Mouse (Mus musculus) splenic B cell, adult 2 months (primary cell): ENCODE results near the gene Zfyve26.

Source experiments
- DNase-seq: peaks from one replicate; pipeline ENCODE4 v3.0.0-alpha.2; 2011; ENCODE audit warnings: low read depth, low spot score
- H3K27me3 ChIP-seq: 2 replicates; pipeline ENCODE4 v1.6.1; 2012; ENCODE audit warnings: mild to moderate bottlenecking, low read length, moderate library complexity, mixed read lengths; ENCODE audit not compliant: control insufficient read depth, poor library complexity, insufficient read depth, severe bottlenecking
- H3K36me3 ChIP-seq: 2 replicates; pipeline ENCODE4 v1.6.1; 2012; ENCODE audit warnings: mild to moderate bottlenecking, low read length, moderate library complexity, mixed read lengths; ENCODE audit not compliant: control insufficient read depth, poor library complexity, insufficient read depth, severe bottlenecking

Gene Zfyve26

GRCm38 (mm10) chr12:79297884-79298636 is 2.0 kb upstream of the Zfyve26 start:
- peak; percentile 27 for DNase-seq
- Histone ChIP-seq H3K36me3 (0 out of 2 replicates have a peak, but pooled peaks cover 3% of the 10 kb centered on the region), H3K27me3 (no peaks in the 10 kb centered on the region)

DNA sequence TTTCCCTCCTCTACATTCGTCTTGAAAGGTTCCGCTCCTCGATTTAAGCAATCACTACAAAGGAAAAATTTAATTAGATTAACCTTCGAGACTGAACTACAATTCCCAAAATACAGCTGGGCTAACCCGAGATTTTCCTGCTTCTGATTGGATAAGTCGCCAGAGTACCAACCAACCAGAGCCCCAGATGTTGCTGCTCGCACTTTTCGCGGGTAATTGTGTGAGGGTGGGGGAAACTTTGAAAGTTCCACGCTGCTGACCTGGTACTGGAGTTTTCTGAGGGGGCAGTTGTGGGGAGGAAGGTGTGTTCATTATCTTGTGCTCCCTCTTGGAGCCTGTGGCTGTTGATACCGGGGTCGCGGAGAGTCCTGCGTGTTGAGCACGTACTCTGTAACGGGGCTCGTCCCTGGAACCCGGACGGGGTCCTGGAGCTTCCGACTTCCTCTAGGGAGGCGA is 1.0 kb upstream of the Zfyve26 start, which contains the start of gene Rad51b:
Gene Rad51b, plus strand, starts transcription at position 162 of the 456 bp plus-strand sequence.
- 0 out of 2 replicates have a peak, but pooled peaks cover 3% of the 10 kb centered on the region for H3K36me3 ChIP-seq

DNA sequence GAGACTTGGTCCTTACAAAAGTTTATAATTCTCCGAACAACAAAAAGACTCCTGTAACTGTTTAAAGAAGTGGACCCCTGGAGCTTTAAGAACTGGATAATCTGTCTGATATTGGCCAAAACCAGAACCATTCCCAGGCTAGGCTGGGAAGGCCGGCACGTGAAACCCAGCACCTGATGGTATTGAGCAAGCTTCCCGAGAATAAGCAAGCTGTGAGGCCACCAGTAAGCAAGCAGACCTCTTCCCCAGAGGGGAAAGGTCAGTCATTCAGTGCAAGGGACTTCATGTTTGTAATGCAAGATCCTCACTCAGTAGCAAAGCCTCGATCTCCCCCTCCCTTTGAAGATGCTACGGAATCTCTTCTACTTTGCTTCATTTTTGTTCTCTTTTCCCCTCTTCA is 3.2 kb downstream of the Zfyve26 start:
- DNase-seq, result no peak
- no peaks in the 10 kb centered on the region for H3K27me3 ChIP-seq
- H3K36me3 ChIP-seq, result peaks cover 8% of the 10 kb centered on the region

More for the DNA sequence above, 1.0 kb upstream of the Zfyve26 start, which contains the start of gene Rad51b:
- H3K27me3 ChIP-seq, result no peaks in the 10 kb centered on the region
- DNase-seq, result peak; percentile 89

- H3K36me3 ChIP-seq, result peaks cover 31% of the 10 kb centered on the region
- H3K27me3 ChIP-seq, result no peaks in the 10 kb centered on the region
- no peak for DNase-seq
Observed at GRCm38 (mm10) chr12:79282595-79282994, 13.5 kb downstream of the Zfyve26 start.

DNA sequence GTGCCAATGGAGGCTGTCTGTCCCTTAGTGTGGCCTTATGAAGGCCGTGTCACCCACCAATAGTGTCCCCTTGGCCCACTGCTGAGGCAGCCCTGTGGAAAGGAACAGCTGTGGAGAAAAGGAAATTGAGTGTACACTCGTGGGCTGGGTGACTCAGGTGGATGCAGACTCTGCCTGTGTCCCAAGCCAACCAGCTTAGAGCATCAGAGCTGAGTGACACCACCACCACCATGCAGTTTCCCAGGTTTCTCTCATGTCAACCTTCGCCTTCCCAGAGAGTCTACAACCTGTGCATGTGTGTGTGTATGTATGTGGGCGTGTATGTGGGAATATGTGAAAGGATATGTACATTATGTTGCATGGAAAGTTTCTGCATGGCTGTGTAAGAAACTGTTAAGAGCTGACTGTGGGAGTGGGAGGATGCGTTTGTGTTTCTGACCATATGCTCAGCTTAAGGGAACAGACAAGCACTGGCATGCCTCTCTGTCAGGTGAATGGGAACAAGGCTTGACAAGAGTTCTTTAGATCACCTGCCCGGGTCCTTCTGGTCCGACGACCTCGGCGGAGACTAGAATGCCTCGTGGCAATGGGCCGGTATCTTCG is 16.5 kb downstream of the Zfyve26 start:
- Histone ChIP-seq H3K27me3 (no peaks in the 10 kb centered on the region), H3K36me3 (peaks cover 29% of the 10 kb centered on the region)
- no peak for DNase-seq

- Histone ChIP-seq H3K36me3 (peaks cover 32% of the 10 kb centered on the region), H3K27me3 (no peaks in the 10 kb centered on the region)
- DNase-seq, result no peak
Observed at GRCm38 (mm10) chr12:79272604-79273003, 23.5 kb downstream of the Zfyve26 start.

DNA sequence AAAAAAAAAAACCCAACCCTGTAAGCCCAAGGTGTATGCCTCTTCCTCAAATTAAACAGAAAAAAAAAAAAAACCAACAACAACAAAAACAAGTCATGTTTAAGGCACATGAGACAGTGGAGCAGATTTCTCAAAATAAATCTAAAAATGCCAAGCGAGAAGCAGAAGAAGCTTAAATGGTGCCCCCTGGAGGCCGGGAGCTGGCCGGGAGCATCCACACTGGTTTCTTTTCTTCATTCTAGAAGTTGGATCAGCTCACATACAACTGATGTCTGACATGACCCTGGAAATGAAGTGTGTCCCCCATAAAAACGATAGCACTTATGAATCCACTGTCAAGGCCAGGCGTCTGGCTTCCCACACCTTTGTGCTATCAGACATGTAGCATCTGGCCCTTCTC is 35.1 kb downstream of the Zfyve26 start:
- Histone ChIP-seq H3K27me3 (no peaks in the 10 kb centered on the region), H3K36me3 (peaks cover 14% of the 10 kb centered on the region)
- DNase-seq, result peak; percentile 59

- Histone ChIP-seq H3K27me3 (no peaks in the 10 kb centered on the region), H3K36me3 (peaks cover 16% of the 10 kb centered on the region)
- DNase-seq, result no peak
Observed at GRCm38 (mm10) chr12:79260154-79260553, 36.0 kb downstream of the Zfyve26 start.

DNA sequence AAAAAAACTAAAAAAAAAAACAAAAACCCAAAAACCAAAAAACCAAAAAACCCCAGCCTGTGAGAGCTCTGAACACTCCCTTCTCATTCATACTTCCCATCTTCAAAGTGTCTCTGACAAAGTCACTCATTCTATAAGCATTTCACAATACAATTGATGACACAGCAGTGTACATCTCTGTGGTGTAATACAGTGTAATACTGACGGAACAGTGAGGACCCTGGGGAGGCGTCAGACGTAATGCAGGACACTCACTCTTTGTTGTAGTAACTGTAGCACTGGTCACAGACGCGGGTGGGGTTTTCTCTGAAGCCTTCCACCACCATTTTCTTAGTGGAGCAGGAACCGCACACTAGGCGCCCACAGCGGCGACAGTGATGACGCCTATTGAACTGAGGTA is 41.1 kb downstream of the Zfyve26 start:
- H3K36me3 ChIP-seq, result peaks cover 15% of the 10 kb centered on the region
- DNase-seq, result no peak
- H3K27me3 ChIP-seq, result no peaks in the 10 kb centered on the region

- Histone ChIP-seq H3K36me3 (peaks cover 17% of the 10 kb centered on the region), H3K27me3 (no peaks in the 10 kb centered on the region)
- peak; percentile 55 for DNase-seq
Observed at GRCm38 (mm10) chr12:79253294-79254053, 42.6 kb downstream of the Zfyve26 start.

- Histone ChIP-seq H3K36me3 (peaks cover 14% of the 10 kb centered on the region), H3K27me3 (no peaks in the 10 kb centered on the region)
- no peak for DNase-seq
Observed at GRCm38 (mm10) chr12:79248110-79248509, 48.0 kb downstream of the Zfyve26 start.

DNA sequence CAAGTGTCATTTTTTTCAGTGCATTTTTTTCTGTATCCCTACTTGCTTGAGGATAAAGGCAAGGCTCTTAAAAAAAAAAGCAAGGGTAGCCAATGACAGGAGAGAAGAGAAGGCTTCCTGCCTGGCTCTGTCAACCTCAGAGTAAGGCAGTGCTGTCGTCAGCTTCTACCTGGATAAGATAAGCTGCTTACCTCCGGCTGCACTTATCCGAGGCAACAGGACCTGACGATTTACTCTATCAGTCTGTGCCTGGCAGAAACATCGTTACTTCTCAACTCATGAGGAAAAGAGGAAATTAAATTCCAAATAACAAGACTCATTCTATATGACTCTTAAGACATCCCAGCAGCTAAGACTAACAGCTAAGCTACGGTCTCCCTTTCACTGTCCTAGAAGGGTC is 53.2 kb downstream of the Zfyve26 start:
- Histone ChIP-seq H3K36me3 (peaks cover 8% of the 10 kb centered on the region), H3K27me3 (no peaks in the 10 kb centered on the region)
- DNase-seq, result no peak

DNA sequence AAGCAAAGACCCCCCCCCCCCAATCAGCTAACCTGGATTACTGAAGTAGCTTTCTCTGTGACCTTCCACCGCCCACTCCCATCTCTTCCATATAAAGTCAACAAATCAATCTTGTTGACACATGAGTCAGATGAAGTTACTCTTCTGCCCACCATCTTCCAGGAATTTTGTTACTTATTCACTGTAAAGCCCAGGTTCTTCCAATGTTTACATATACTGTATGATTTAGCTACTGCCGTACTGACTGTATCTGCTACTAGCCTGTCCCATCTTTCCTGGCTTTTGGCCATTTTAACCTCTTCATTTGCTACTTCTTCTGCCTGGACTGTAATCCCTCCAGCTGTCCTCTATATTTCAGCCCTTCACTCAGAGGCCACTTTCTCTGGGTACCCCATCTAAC is 54.1 kb downstream of the Zfyve26 start:
- no peak for DNase-seq
- Histone ChIP-seq H3K27me3 (no peaks in the 10 kb centered on the region), H3K36me3 (peaks cover 16% of the 10 kb centered on the region)

DNA sequence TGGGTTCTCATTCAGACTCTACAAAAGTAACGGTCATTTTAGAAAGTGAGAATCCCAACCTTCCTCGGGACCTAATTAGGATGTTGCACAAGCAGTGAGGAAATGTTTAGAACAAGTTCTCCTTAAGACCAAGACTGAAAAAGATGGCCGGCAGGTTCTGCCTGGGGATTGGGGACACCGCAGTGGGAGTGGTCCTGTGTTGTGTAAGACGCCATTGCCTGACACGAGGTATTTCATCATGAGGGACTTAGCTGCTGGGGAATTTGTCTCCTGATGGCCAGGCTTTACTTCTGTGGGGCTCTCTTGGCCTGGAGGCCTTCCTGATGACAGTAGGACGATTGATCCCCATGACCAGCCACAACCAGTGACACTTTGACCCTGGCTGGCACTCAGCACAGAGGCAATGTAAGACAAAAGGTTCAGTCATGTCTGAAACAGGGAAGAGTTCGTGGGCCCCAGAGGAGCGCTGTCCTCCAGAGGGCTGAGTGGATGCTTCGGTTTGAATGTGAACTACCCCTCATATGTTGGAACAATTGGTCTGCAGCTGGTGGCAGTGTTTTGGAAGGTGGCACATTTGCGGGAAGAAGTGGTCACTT is 60.5 kb downstream of the Zfyve26 start:
- Histone ChIP-seq H3K27me3 (no peaks in the 10 kb centered on the region), H3K36me3 (peaks cover 21% of the 10 kb centered on the region)
- DNase-seq, result no peak
